Mouse (Mus musculus): Measurements from ENCODE around the gene Cacng4.

Gene Cacng4

DNA sequence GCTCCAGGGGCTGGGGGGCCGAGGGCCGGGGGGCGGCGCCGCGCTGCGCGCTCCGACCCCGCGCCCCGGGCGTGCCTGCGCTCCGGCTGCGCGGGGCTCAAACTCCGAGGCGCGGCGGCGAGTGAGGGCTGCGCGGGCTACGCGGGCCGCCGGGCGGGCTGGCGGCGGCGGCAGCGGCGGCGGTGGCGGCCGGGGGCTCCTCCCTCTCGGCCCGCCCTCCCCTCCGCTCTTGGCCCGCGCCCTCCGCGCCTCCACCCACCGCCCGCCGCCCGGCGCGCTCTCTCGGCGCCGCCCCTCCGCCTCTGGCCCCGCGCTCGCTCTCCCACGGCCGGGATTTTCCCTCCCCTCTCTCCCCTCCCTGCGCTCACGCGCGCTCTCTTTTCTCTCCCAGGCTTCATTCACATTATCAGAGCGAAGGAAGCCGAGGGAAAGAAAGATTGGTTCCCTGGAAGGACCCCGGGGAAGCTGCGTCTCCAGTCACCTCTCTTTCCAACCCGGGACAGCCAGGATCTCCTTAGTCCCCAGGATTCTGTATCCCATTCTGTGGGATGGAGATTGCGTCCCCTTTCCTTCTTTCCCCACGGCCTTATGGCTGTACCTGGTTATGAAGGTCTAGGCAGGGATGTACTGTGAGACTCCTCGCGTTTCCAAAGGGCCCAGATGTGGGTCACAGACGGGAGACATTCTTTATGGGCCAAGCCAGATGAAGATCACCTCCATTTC lies at the start of gene Cacng4:
Cacng4 (minus strand) TSS at position 11 of the 723 bp plus-strand sequence.
- in situ Hi-C loops (cut with MboI, MseI): no loop called here

DNA sequence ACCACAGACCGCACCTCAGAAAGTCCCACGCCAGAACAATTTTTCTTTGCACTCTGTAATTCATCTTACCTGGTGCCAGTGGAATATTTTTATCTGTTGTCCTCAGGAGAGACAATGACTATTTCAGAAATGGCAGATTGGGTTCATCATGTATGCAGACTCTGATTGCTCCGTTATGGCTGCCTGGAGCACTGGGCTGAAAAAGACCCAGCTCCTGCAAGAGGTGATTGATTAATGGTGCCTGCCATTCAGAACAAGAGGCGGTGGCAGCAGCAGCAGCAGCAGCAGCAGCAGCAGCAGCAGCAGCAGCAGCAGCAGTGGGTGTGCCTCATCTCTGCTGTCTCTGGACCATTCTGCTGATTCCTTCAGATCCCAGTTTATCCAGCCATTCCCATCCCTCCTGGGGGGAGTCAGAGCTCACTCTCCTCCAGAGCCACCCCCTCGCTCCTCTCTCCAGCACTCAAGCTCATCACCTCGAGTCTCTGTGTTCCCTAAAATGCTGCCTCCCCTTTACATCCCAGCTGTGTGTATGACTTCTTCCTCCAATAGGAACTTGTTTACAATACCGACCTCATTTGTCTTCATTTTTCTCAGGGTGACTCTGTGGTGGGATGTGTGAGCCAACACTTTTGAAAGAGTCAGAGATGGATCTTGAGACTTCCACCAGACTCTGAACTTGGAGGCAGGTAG lies 39.1 kb upstream of the Cacng4 start:
- in situ Hi-C loops (cut with MboI, MseI): no loop called here

DNA sequence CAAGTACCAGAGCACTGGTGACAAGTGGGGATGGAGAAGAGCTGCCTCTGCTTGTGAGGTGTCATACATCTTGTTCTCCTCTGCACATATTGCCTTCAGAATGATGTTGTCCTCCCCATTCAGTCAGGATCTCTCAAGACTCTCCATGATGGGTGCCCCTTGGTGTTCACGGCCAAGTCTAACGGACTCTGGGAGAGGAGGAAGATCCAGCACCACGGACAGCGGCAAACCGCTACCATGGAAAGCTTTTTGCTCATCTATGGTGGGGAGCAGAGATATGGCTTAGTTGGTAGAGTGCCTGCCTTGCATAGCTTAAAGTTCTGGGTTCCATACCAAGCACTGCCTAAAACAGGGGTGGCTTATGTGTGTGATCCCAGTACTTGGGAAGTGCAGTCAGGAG lies 22.8 kb upstream of the Cacng4 start:
- in situ Hi-C loops (cut with MboI, MseI): no loop called here

DNA sequence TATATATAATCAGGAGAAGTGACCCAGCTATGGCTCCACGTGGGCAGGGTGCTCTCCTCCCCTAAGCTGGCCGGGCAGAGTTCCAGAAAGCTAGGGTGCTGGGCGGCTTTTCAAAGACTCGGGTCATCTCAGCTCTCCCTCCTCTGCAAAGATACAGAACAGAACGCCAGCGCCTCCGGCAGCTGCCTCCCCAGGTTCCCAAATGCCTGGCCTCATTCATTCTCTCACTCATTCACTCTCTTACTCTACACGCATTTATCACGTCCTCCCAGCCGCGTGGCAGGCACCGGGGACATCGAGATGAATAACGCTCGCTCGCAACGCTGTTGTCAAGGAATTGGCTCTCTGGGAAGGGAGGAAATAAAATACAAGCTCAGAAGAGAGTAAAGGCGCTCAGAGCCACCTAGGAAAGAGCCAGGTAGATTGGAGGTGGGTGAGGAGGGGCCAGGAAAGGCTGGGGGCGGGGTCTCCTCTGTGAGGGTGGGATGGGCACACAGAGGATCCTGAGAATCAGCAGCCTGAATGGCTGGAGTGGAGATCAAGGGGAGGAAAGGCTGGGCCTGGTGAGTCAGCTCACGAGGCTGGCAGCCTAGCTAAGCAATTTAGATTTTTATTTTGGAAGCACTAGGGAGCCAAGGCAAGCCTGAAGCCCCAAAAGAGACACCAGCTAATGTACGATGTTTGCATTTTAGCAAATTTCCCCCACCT lies 18.7 kb upstream of the Cacng4 start:
- in situ Hi-C loops (cut with MboI, MseI): no loop called here

DNA sequence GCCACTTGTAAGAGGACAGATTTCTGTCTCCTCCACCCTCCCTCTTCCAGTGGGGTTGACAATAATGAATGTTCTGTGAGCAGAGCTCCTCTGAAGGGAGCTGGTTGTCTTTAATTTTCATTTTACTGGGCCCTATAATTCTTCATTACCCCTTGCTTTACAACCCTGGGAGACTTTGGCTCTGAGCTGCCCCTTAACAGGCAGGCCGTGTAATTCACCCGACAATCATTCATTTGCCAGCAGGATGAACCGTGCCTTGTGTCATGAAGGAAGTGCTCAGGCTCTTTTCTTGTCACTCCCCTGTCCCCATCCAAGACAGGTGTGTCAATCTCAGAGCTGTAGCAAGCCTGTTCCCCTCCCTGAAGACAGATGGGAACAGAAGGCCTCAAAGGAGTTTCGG lies 18.1 kb upstream of the Cacng4 start:
- in situ Hi-C loops (cut with MboI, MseI): no loop called here

DNA sequence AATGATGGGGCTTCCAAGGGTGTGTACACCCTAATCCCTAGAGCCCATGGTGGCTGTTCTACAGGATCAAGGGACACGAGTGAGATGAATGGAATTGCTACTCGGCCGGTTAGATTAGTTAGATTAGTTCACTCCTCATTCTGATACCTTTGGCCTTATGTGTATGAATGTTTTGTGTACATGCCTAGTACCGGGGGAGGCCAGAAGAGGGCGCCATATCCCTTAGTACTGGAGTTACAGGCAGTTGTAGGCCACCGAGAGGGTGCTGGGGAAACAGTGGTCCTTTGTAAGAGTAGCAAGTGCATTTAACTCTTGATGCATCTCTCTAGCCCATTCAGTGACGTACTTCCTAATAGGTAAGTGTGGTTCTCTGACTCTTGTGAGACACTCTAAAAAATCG lies 14.2 kb upstream of the Cacng4 start:
- in situ Hi-C loops (cut with MboI, MseI): no loop called here

DNA sequence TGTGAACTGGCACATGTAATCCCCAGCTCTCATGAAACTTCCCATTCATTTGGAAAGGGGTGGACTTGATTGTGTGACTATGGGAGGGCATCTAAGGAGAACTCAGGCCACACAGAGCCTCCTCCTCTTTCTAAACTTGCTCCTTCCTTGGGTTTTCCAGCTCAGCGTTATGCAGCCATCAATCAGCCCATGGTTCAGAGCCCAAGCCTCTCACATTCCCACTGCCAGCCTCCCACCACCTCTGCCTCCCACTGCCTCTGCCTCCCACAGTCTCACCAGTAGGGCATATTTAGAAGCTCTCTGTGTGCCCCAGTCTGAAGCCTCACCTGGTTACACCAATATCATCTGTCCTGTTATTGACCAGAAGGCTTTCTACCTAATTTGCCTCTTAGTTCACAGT lies 11.7 kb upstream of the Cacng4 start:
- in situ Hi-C loops (cut with MboI, MseI): no loop called here

DNA sequence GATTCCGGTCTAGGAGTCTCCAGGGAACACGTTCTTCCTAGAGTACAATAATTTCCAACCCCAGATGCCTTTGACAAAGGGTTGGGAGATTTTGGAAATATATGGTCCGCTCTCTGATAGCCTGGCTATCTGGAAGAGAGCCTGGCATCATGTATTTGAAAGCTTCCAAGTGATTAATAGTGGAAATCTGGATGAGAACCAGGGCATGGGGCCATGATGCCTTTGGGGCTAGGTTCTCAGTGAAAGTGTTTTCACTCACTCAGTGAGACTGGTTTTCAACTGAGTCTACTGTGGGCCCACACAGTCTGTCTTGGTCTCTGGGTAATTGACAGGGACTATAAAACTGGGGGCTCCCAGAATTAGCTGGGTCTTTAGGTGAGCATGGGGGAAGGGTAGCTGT lies 7.6 kb upstream of the Cacng4 start:
- in situ Hi-C loops (cut with MboI, MseI): no loop called here

DNA sequence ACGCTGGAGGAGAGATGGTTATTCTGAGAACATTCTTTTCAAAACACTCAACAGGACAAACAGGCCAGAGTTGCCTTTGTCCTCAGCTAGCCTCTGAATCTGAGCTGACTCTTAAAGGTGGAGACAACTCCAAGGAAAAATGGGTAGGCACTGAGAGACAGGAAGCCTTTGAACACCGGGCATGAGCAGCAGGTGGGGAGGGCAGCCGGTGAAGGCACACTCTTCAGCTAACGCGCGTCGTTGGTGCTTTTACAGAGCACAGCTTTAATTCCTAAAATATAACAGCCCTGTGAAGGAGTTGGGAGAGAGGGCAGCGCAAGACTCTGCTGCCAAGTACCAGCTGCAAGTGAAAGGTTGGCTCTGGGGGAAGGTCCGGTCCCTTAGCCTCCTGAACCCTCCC lies 5.0 kb upstream of the Cacng4 start:
- in situ Hi-C loops (cut with MboI, MseI): no loop called here

DNA sequence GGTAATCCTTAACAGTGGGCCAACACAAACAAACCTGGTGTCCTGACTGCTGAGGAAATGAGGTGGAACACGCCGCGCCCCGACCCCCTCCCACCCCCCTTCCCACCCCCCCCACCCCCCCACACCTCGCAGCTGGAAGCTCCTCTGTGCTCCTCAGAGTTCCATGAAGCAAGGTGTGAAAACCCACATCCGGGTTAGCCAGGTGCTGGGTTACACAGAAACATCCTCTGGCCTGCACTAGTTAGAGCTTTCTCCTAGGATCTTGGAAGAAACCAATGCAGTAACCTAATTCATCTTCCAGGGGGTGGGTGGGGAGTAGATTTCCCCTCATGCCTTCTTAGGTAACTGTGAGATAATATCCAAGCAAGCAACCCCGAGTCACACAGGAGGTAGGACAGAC lies 2.0 kb upstream of the Cacng4 start:
- in situ Hi-C loops (cut with MboI, MseI): no loop called here

DNA sequence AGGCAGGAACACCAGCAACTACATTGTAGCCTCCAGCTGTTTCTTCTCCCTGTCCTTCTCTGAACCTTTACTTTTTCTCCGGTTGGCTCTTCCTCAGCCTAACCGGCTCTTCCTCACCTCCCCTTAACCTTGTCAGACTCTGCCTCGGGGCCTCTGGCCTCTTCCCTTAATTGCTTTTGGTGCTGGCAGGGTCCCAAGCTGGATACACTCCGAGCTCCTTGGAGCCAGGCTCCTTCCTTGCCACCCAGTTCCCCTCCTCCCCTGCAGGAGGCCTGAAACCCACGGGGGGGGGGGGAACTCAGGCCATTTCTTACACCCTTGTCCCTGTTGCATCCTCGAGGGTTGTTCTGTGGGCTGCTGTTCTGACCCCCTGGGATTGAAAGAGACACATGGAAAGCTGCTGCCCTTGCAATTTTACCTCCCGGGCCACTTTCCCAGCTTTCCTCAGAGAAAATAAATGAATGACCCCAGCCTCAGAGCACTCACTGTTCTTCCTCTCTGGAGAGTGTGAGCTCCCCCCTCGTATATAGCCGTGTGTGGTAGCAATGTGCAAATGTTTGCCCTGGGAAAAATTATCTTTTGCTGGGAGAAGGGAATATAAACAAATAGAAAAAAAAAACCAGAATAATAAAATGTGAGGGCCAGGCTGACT lies 1.2 kb upstream of the Cacng4 start:
- in situ Hi-C loops (cut with MboI, MseI): no loop called here

DNA sequence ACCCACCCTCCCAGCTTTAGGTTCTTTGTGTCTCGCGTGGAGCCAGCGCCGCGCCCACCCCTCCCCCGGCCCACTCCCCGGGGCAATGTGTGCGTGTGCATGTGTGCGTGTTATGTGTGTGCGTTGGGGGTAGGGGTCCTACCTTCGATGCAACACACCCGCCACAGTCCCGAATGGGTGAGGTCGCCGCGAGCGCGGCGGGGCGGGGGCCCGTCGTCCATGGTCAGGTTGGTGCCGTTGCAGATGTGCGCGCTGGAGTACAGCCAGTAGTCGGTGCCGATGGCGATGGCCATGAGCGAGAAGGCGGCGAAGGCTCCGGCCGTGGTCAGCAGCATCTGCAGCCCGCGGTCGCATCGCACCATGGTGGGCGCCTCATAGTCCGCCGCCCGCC lies 259 bp downstream of the Cacng4 start:
- in situ Hi-C loops (cut with MboI, MseI): no loop called here

DNA sequence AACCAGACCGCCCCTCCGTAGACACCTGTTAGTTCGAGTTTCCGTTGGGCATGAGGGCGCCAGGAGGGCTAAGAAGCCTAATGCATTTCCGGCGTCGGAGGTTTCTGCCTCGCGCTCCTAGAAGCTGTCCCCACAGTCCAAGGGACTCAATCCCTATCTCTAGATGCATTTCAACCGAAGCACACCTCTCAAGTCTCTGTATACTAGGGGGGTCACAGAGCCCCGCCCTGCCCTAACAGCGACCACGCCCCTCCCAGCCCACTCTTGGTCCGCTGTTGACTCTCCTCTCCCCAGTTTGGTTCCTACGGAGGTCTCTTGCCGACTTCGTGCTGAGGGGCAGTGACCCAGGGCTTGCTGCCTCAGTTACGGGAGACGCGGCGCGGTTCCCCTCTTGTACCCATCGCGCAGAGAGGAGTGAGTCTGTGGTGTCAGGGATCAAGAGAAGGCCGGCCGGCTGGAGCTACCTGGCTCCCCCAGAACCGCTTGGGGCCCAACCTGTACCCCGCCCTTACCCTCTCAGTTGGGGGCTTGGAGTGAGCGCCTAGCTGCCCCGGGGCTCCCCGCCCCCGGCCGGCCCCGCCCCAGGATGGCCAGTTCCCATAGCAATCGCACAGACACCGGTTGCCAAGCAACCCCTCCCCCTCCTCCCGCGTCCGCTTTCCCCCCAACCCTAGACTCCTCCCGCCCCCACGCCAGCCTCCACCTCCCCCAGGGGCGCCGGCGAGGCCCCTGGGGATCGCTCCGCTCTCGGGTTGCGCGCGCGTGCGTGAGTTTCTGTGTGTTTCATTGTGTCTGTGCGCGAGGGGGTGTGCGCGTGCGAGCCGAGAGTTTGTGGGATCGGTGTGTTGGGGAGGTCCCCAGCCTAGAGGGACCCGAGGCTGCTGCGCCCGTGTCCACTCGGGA lies 906 bp downstream of the Cacng4 start:
- in situ Hi-C loops (cut with MboI, MseI): no loop called here

DNA sequence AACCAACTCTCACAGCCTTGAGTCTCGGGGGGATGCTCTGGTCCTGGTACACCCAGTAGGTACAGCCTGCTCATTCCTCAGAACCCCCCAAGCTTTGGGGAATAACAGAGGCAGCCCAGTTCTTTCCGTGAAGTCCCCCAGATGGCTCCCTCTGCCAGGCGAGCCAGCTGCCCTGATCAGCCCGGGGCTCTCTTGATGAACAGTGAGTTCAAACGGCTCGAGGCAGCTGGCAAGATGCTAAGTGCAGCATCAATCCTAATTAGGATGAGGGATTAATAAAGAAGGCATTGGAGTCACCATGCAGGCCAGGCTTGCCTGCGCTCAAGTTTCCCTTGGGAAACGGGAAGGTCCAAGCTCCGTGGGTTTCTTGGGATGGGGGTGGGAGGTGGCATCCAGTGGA lies 2.2 kb downstream of the Cacng4 start:
- in situ Hi-C loops (cut with MboI, MseI): no loop called here

DNA sequence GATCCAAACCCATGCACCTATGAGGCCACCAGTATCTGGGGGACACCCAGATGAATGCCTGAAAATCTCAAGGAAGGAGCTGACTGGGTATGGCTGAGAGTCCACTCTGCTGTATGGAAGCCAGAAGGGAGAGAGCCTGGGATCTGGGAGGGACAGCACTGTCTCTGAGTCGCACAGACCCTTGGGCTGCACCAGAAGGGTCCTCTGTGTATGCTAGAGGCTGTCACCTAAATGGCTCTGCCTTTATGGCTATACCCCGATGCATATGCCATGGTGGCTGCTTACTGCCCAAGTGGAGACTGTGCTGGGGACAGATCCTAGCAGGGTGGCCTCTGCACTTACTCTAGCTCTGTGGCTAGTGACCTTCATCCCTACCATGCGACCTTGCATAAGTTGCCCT lies 8.6 kb downstream of the Cacng4 start:
- in situ Hi-C loops (cut with MboI, MseI): no loop called here

DNA sequence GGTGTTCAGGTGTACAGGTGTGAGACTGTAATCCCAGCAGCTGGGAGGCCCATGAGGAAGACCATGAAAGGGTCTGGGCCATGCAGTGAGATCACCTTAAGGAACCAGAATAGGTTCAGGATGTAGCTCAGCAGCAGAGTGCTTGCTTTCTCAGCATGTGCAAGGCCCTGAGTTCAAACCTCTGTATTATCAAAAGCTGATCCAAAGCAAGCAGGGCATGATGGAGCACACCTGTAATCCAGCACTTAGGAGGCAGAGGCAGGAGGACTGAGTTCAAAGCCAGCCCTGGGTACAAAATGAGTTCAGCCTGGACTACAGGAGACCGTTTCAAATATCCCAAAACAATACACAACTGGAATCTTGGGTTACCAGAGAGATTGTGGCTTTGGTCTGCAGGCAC lies 9.1 kb downstream of the Cacng4 start:
- in situ Hi-C loops (cut with MboI, MseI): no loop called here

DNA sequence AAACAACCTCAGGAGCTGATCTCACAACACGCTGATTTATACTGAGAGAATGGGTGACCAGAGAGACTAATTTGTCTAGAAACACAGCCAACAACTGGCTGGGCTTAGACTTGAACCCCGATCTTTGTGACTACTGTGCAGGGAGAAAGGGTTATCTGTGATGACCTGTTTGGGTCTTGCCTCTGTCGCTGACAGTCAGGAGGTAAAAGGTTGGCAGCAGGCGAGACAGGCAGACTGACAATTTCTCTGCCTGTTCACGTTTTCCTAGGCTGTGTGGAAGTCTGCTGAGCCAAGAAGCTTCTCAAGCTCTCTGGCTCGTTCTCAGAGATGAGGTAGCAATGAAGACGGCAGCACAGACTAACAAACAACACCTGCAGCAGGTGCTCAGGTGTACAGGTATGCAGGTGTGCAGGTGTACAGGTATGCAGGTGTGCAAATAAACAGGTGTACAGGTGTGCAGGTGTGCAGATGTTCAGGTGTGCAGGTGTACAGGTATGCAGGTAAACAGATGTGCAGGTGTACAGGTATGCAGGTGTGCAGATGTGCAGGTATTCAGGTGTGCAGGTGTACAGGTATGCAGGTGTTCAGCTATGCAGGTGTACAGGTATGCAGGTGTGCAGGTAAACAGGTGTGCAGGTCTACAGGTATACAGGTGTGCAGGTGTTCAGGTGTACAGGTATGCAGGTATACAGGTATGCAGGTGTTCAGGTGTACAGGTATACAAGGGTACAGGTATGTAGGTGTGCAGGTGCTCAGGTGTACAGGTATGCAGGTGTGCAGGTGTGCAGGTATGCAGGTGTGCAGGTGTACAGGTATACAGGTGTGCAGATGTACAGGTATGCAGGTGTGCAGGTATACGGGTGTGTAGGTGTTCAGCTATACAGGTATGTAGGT lies 10.2 kb downstream of the Cacng4 start:
- in situ Hi-C loops (cut with MboI, MseI): no loop called here

DNA sequence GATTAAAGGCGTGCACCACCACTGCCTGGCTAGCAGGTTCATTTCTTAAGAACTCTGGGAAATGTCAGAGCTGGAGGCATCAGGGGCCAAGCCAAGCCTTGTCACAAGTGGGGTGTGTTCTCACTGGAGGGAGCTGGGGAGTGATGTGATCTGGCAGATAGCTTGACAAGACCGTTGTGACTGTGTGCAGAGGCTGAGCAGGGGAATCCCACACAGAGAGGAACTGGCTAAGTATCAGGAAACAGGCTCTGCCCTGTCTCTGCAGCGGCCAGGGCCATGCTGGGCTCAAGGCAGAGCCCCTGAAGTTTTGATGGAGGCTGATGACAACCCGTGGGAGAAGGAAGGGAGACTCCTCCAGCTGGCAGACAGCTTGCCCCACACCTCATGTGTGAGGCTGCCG lies 11.8 kb downstream of the Cacng4 start:
- in situ Hi-C loops (cut with MboI, MseI): no loop called here

DNA sequence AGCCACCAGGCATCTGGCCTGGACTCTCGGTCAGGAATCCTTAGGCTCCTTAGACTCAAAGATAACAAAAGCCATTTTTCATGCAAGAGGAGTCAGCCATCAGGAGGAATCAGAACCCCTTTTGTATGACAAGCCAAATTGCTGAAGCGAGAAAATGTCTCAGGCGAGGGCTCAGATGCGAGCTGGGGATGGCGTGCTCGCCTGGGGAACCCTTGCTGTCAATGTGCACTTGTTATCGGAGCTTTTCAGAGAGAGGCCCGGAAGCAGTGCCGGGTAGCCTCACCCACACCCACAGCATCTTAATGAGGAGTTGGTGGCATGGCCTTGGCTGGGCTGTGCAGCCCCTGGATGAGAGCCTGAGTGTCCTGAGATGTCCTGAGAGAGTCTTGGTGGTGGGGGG lies 15.5 kb downstream of the Cacng4 start:
- in situ Hi-C loops (cut with MboI, MseI): no loop called here

DNA sequence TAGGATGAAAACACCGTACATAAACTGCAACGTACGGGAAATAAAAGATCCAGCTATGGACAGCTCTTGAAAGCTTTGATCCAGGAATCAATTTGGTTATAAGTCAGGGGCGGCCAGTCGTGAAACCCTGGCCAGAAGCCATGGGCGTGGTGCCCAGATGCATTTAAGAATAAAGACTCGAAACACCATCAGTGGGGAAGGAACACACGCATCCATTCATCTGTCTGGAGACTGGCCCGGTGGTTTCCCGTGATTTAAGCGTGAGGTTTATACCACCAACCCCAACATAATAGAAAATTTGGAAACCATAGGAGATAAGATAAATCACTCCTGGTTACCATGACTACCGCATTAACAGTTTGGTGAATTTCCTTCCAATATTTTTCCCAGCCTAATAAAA lies 16.9 kb downstream of the Cacng4 start:
- in situ Hi-C loops (cut with MboI, MseI): no loop called here
